Mouse (Mus musculus) forebrain, embryonic 11.5 days (tissue): ENCODE measurements around the gene Syt5. TPM values are rescaled to one million over a fixed set of nuclear protein-coding genes. Genes with fewer than 3 reads are reported as not detected.
"Not testable (repeated sequence)": the region's sequence is repeated elsewhere in the genome, so short reads cannot be mapped to it uniquely, and the experiment has no call there.

Experiments
- ATAC-seq: fragments of 200-750 bp; cut with Nextera tagmentation; replicated peaks from 2 replicates; pipeline ENCODE4 v1.8.0; 2017; ENCODE audit warnings: moderate TSS enrichment; ENCODE audit not compliant: low FRiP score
- DNase-seq: peaks from one replicate; pipeline ENCODE4 v3.0.0-alpha.2; 2017; ENCODE audit warnings: low spot score
- H3K27ac ChIP-seq: fragments of 300-500 bp; sonication (generic); 2 replicates; pipeline ENCODE4 v1.5.1; 2014; ENCODE audit warnings: low read depth, low read length
- H3K27me3 ChIP-seq: fragments of 300-500 bp; sonication (generic); 2 replicates; pipeline ENCODE4 v1.6.1; 2014; ENCODE audit warnings: mild to moderate bottlenecking, low read length, mixed read lengths; ENCODE audit not compliant: control insufficient read depth, insufficient read depth
- H3K36me3 ChIP-seq: fragments of 300-500 bp; sonication (generic); 2 replicates; pipeline ENCODE4 v1.6.1; 2014; ENCODE audit warnings: mild to moderate bottlenecking, low read length, moderate library complexity, mixed read lengths; ENCODE audit not compliant: control insufficient read depth, insufficient read depth
- H3K4me1 ChIP-seq: fragments of 300-500 bp; sonication (generic); replicated peaks from 2 replicates; pipeline ENCODE4 v1.6.1; 2014; ENCODE audit warnings: low read length, mixed read lengths; ENCODE audit not compliant: control insufficient read depth, insufficient read depth
- H3K4me2 ChIP-seq: fragments of 300-500 bp; sonication (generic); 2 replicates; pipeline ENCODE4 v1.6.1; 2014; ENCODE audit warnings: low read depth, mild to moderate bottlenecking, low read length, moderate library complexity, mixed read lengths; ENCODE audit not compliant: severe bottlenecking
- H3K4me3 ChIP-seq: fragments of 300-500 bp; sonication (generic); 2 replicates; pipeline ENCODE4 v1.5.1; 2014; ENCODE audit warnings: low read depth, low read length
- H3K9ac ChIP-seq: fragments of 300-500 bp; sonication (generic); 2 replicates; pipeline ENCODE4 v1.6.1; 2014; ENCODE audit warnings: low read length
- H3K9me3 ChIP-seq: fragments of 300-500 bp; sonication (generic); 2 replicates; pipeline ENCODE4 v1.6.1; 2016; ENCODE audit warnings: low read length, mixed read lengths; ENCODE audit not compliant: control insufficient read depth
- WGBS: fragments of 180-500 bp; shearing (Covaris S2); extraction: QIAGEN DNeasy Blood & Tissue Kit; methylation state at CpG from one replicate; pipeline ENCODE4 v1.1.7; 2014; 5-methylcytosine and 5-hydroxymethylcytosine counted together
- polyA plus RNA-seq: library from polyadenylated mRNA; unstranded; fragments of >200 nt; fragmentation: Nextera tagmentation; extraction: Ambion mirVana; gene quantifications from 2 replicates; pipeline ENCODE4 v1.2.1, GENCODE M21; 2014

The Syt5 gene
- polyA plus RNA-seq, 1 experiment from 2014 or later: 13.5 TPM

GRCm38 (mm10) chr7:4526341-4527301 is 20.7 kb downstream of the Syt5 start:
- H3K27me3 ChIP-seq: peaks cover 8% of the 10 kb centered on the region; the same call in 1 of the 2 replicates
- DNase-seq (peak; percentile 94), ATAC-seq (peak; percentile 92)
- H3K9me3 ChIP-seq: no peaks in the 10 kb centered on the region
- H3K27ac ChIP-seq: no peak overlapping the region
- peak overlapping the region; percentile 47 for H3K9ac ChIP-seq
- H3K4me3 ChIP-seq: peak overlapping the region; percentile 25
- H3K4me1 ChIP-seq: peaks cover 8% of the 10 kb centered on the region
- peak overlapping the region; percentile 50 for H3K4me2 ChIP-seq
- no peaks in the 10 kb centered on the region for H3K36me3 ChIP-seq
- 20% methylated on average over 40 of the region's 40 CpGs for WGBS

GRCm38 (mm10) chr7:4524212-4524922 is 23.0 kb downstream of the Syt5 start, which contains the start of gene Tnni3:
Gene Tnni3, minus strand, starts transcription at chr7:4524229.
- not testable (repeated sequence) for H3K4me2 ChIP-seq, ATAC-seq, H3K9me3 ChIP-seq, H3K27me3 ChIP-seq, H3K9ac ChIP-seq, H3K27ac ChIP-seq, H3K36me3 ChIP-seq, H3K4me3 ChIP-seq, H3K4me1 ChIP-seq
- peak; percentile 73 for DNase-seq
- whole genome bisulfite sequencing: 75% methylated on average over 15 of the region's 15 CpGs

- H3K27ac ChIP-seq: no peak overlapping the region
Measured at GRCm38 (mm10) chr7:4523205-4524130, 23.9 kb downstream of the Syt5 start.

GRCm38 (mm10) chr7:4522292-4522691 is 25.0 kb downstream of the Syt5 start:
- no peaks in the 10 kb centered on the region for H3K9me3 ChIP-seq
- H3K36me3 ChIP-seq: no peaks in the 10 kb centered on the region
- no peak overlapping the region for H3K4me3 ChIP-seq
- H3K27me3 ChIP-seq: peaks cover 6% of the 10 kb centered on the region; the same call in 1 of the 2 replicates
- DNase-seq (no peak), ATAC-seq (no peak)
- H3K4me2 ChIP-seq: no peak overlapping the region
- no peak overlapping the region for H3K27ac ChIP-seq
- 93% methylated on average over 6 of the region's 6 CpGs for WGBS
- no peak overlapping the region for H3K9ac ChIP-seq
- peaks cover 5% of the 10 kb centered on the region for H3K4me1 ChIP-seq

More at GRCm38 (mm10) chr7:4523205-4524130, 23.9 kb downstream of the Syt5 start:
- H3K9ac ChIP-seq: no peak overlapping the region
- no peaks in the 10 kb centered on the region for H3K36me3 ChIP-seq
- H3K9me3 ChIP-seq: no peaks in the 10 kb centered on the region
- no peak for DNase-seq
- H3K4me3 ChIP-seq: no peak overlapping the region
- H3K27me3 ChIP-seq: peaks cover 9% of the 10 kb centered on the region; the same call in 1 of the 2 replicates
- no peak for ATAC-seq
- H3K4me2 ChIP-seq: no peak overlapping the region
- 91% methylated on average over 33 of the region's 33 CpGs for WGBS
- H3K4me1 ChIP-seq: peaks cover 7% of the 10 kb centered on the region

- Histone ChIP-seq H3K27me3 (peaks cover 4% of the 10 kb centered on the region; the same call in 1 of the 2 replicates), H3K27ac (no peak overlapping the region), H3K4me2 (peak overlapping the region; percentile 43), H3K9me3 (no peaks in the 10 kb centered on the region), H3K9ac (no peak overlapping the region), H3K4me3 (peak overlapping the region; percentile 7), H3K36me3 (no peaks in the 10 kb centered on the region), H3K4me1 (peaks cover 3% of the 10 kb centered on the region; the same call in 1 of the 2 replicates)
- DNase-seq: no peak
- ATAC-seq: no peak
- WGBS: 34% methylated on average over 32 of the region's 32 CpGs
Measured at GRCm38 (mm10) chr7:4521231-4522003, 25.9 kb downstream of the Syt5 start.

- Histone ChIP-seq H3K27me3 (peaks cover 4% of the 10 kb centered on the region; the same call in 1 of the 2 replicates), H3K9me3 (no peaks in the 10 kb centered on the region), H3K4me3 (no peak overlapping the region), H3K36me3 (no peaks in the 10 kb centered on the region), H3K27ac (no peak overlapping the region), H3K4me1 (peaks cover 7% of the 10 kb centered on the region), H3K4me2 (no peak overlapping the region), H3K9ac (no peak overlapping the region)
- ATAC-seq: no peak
- DNase-seq: no peak
- WGBS: 92% methylated on average over 1 of the region's 1 CpGs
Measured at GRCm38 (mm10) chr7:4518487-4518886, 28.9 kb downstream of the Syt5 start.

GRCm38 (mm10) chr7:4516332-4517050 is 30.9 kb downstream of the Syt5 start, which contains the start of gene Tnnt1:
Gene Tnnt1, minus strand, starts transcription at chr7:4516382.
- H3K27ac ChIP-seq: no peak within 1 kb of the TSS
- H3K9ac ChIP-seq: no peak within 1 kb of the TSS
- no peak within 1 kb of the TSS for H3K4me2 ChIP-seq
- 0 out of 2 replicates have a peak, but pooled peaks have one; percentile 35 for ATAC-seq
- 22% methylated on average over 4 of the region's 4 CpGs for WGBS
- no peak within 1 kb of the TSS for H3K4me3 ChIP-seq
- H3K4me1 ChIP-seq: peaks cover 7% of the 10 kb centered on the region
- H3K36me3 ChIP-seq: no peaks in the 10 kb centered on the region
- no peaks in the 10 kb centered on the region for H3K9me3 ChIP-seq
- no peak for DNase-seq
- H3K27me3 ChIP-seq: peaks cover under 1% of the 10 kb centered on the region; the same call in 1 of the 2 replicates
